Mouse (Mus musculus) E14TG2a.4 (cell line): ENCODE data around the gene S100a5.

Experiments used
- CTCF ChIP-seq: conservative IDR thresholded peaks from 2 replicates; pipeline ENCODE4 v1.5.1; 2014; ENCODE audit warnings: low read length
- NANOG ChIP-seq: IDR thresholded peaks from 2 replicates; pipeline ENCODE4 v1.6.1; 2014; ENCODE audit warnings: borderline replicate concordance, low read length, mixed read lengths
- POU5F1 ChIP-seq: IDR thresholded peaks from 2 replicates; pipeline ENCODE4 v1.6.1; 2014; ENCODE audit warnings: low read length, borderline replicate concordance

DNA sequence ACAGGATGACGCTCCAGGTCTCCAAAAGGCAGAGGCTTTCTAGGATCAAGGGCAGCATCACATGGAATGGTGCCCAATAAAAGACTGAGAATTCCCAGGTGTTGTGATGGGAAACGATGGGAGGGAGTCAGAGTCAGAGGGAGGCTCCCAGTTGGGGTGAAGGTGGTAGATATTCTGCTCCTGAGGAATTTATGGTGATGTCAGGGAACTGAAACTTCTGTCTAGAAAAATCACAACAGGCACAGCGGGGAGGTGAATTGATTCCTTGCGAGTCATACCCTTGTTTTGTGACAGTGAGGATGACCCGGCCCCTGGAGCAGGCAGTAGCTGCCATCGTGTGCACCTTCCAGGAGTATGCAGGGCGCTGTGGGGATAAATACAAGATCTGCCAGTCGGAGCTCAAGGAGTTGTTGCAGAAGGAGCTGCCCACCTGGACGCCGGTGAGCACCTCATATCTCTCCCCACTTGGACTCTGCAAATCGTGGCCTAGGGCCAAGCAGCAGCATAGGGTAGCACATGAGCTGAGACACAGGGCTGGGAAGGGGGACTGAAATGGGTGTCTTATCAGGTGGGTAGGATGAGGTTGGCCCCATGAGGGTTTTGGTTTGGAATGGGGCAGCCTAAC, 6.7 kb upstream of the S100a5 start, which contains the start of gene Gm42674:
- TF ChIP-seq CTCF (no peak), POU5F1 (no peak), NANOG (no peak)
